Mouse (Mus musculus) Patski (cell line): ENCODE data around the gene Kdm5b. TPM values are rescaled to one million over a fixed set of nuclear protein-coding genes. Genes with fewer than 3 reads are reported as not detected.
"Not testable (repeated sequence)": the region's sequence is repeated elsewhere in the genome, so short reads cannot be mapped to it uniquely, and the experiment has no call there.

ENCODE experiments used
- ATAC-seq: fragments of 100-300 bp; one replicate; pipeline ENCODE4 v1.8.0; 2021
- CTCF ChIA-PET: fragments of 350-600 bp; sonication (Branson Sonifier 250); formaldehyde crosslinking; loops from one replicate; lab custom pipeline; 2022; ENCODE audit warnings: inconsistent platforms; lab: Charles Lee
- POLR2A ChIA-PET: fragments of 350-600 bp; sonication (Branson Sonifier 250); formaldehyde crosslinking; loops from one replicate; lab custom pipeline; 2022; ENCODE audit warnings: antibody characterized with exemption, inconsistent platforms; lab: Charles Lee
- DNase-seq: peaks from one replicate; pipeline ENCODE4 v3.0.0-alpha.2; 2011; ENCODE audit warnings: low read depth, low spot score
- H3K27me3 ChIP-seq: fragments of 371-371 bp; one replicate; pipeline ENCODE4 v1.5.1; 2021
- CTCF ChIP-seq: fragments of 100-300 bp; IDR thresholded peaks from one replicate; pipeline ENCODE4 v1.5.1; 2021
- in situ Hi-C: fragments of 300-500 bp; cut with MboI; formaldehyde crosslinking; loops from 3 replicates; pipeline ENCODE4 v1.11.1; 2018; ENCODE audit warnings: low pct_unique_long_range_greater_than_20kb, mixed read lengths
- polyA plus RNA-seq: library from polyadenylated mRNA; unstranded; gene quantifications from one replicate; pipeline ENCODE4 v1.2.3, GENCODE M21; 2021

Gene Kdm5b
- 34.3 TPM for polyA plus RNA-seq

- peak; percentile 35 for DNase-seq
- CTCF ChIA-PET = no interaction called here
- no peak for TF ChIP-seq CTCF
- POLR2A ChIA-PET = interaction anchor here (1.0 kb wide), 1 partner anchor 12 kb away, joined by 3 read pairs; no protein-coding TSS in a partner anchor
- H3K27me3 ChIP-seq = no peaks in the 10 kb centered on the region
- in situ Hi-C loops = no loop called here
- ATAC-seq = peak; percentile 24
These were observed at the start of gene Kdm5b for GRCm38 (mm10) chr1:134559976-134560375. Gene Kdm5b (plus strand): TSS chr1:134560171.

GRCm38 (mm10) chr1:134512183-134512582 is 47.8 kb upstream of the Kdm5b start:
- H3K27me3 ChIP-seq = no peaks in the 10 kb centered on the region
- no peak for TF ChIP-seq CTCF
- POLR2A ChIA-PET = interaction anchor here (0.8 kb wide), 1 partner anchor 17 kb away, joined by 3 read pairs; the partner anchor contains the start of gene Rabif
- DNase-seq = no peak
- in situ Hi-C loops = no loop called here
- CTCF ChIA-PET = no interaction called here
- no peak for ATAC-seq

- POLR2A ChIA-PET = interaction anchor here (0.6 kb wide), 1 partner anchor 36 kb away, joined by 4 read pairs; no protein-coding TSS in a partner anchor
- ATAC-seq (no peak), DNase-seq (no peak)
- TF ChIP-seq CTCF = no peak
- H3K27me3 ChIP-seq = no peaks in the 10 kb centered on the region
- CTCF ChIA-PET = no interaction called here
- in situ Hi-C loops = no loop called here
These were observed 47.4 kb upstream of the Kdm5b start for GRCm38 (mm10) chr1:134512584-134512983.

- POLR2A ChIA-PET = interaction anchor here (0.6 kb wide), 1 partner anchor 35 kb away, joined by 4 read pairs; no protein-coding TSS in a partner anchor
These were observed 46.6 kb upstream of the Kdm5b start for GRCm38 (mm10) chr1:134513312-134513860.

GRCm38 (mm10) chr1:134513876-134514590 is 45.9 kb upstream of the Kdm5b start:
- in situ Hi-C loops = no loop called here
- DNase-seq (no peak), ATAC-seq (no peak)
- CTCF ChIA-PET = no interaction called here
- POLR2A ChIA-PET = no interaction called here
- no peak for TF ChIP-seq CTCF
- no peaks in the 10 kb centered on the region for H3K27me3 ChIP-seq

More at GRCm38 (mm10) chr1:134513312-134513860, 46.6 kb upstream of the Kdm5b start:
- DNase-seq (no peak), ATAC-seq (no peak)
- CTCF ChIA-PET = no interaction called here
- H3K27me3 ChIP-seq = no peaks in the 10 kb centered on the region
- TF ChIP-seq CTCF = no peak
- in situ Hi-C loops = no loop called here

- ChIA-PET POLR2A (no interaction called here), CTCF (interaction anchor here (1.3 kb wide), 1 partner anchor 14 kb away, joined by 3 read pairs; no protein-coding TSS in a partner anchor)
- no peaks in the 10 kb centered on the region for H3K27me3 ChIP-seq
- DNase-seq (no peak), ATAC-seq (no peak)
- in situ Hi-C loops = no loop called here
- TF ChIP-seq CTCF = no peak
These were observed 44.1 kb upstream of the Kdm5b start for GRCm38 (mm10) chr1:134515891-134516290.

GRCm38 (mm10) chr1:134516491-134517198 is 43.3 kb upstream of the Kdm5b start:
- no peaks in the 10 kb centered on the region for H3K27me3 ChIP-seq
- in situ Hi-C loops = no loop called here
- ChIA-PET POLR2A (no interaction called here), CTCF (interaction anchor here (1.3 kb wide), 1 partner anchor 13 kb away, joined by 3 read pairs; no protein-coding TSS in a partner anchor)
- TF ChIP-seq CTCF = no peak
- DNase-seq (no peak), ATAC-seq (peak; percentile 17)

- H3K27me3 ChIP-seq, CTCF ChIA-PET, in situ Hi-C loops, ATAC-seq, DNase-seq, POLR2A ChIA-PET: not testable (repeated sequence)
These were observed 42.1 kb upstream of the Kdm5b start for GRCm38 (mm10) chr1:134517841-134518240.

- POLR2A ChIA-PET = interaction anchor here (0.6 kb wide), 1 partner anchor 23 kb away, joined by 3 read pairs; no protein-coding TSS in a partner anchor
- ATAC-seq (peak; percentile 39), DNase-seq (no peak)
- CTCF ChIA-PET = interaction anchor here (0.7 to 1.0 kb wide), 4 partner anchors 24 to 117 kb away, joined by 3 to 4 read pairs (median 4); partner anchors contain the start of gene Rabif
- H3K27me3 ChIP-seq = no peaks in the 10 kb centered on the region
- TF ChIP-seq CTCF = peak; percentile 87
- in situ Hi-C loops = no loop called here
These were observed 41.3 kb upstream of the Kdm5b start for GRCm38 (mm10) chr1:134518677-134519076.

- in situ Hi-C loops, H3K27me3 ChIP-seq, DNase-seq, ATAC-seq: not testable (repeated sequence)
- ChIA-PET CTCF (interaction anchor here (0.7 to 1.0 kb wide), 3 partner anchors 69 to 117 kb away, joined by 3 to 4 read pairs (median 4); no protein-coding TSS in a partner anchor), POLR2A (interaction anchor here (0.6 kb wide), 1 partner anchor 24 kb away, joined by 3 read pairs; no protein-coding TSS in a partner anchor)
These were observed 40.8 kb upstream of the Kdm5b start for GRCm38 (mm10) chr1:134519201-134519600.
